Mouse (Mus musculus): ENCODE data around the gene Slc25a3.
A peak's percentile ranks its signal among the peaks of the same experiment; 100 is the strongest.

The Slc25a3 gene

DNA sequence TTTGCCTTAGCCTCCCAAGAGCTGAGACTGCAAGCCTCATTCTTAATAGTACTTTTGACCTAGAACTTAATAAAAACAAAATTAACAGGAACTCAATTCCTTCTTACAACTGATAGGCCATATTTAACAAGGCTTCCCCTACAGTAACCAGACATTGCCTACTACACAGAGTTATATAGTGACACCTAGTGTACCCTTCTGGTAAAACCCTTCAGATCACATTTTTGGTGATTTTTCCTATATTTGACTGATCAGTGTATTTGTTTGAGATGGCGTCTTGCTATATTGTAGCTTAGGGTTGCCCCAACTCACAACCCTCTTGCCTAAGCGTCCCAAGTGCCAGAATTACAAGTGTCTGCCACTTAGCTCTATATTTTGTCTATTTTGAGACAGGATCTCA is 17.7 kb upstream of the Slc25a3 start:
- no peak for DNase-seq

- DNase-seq, result no peak
Observed at GRCm38 (mm10) chr10:91139148-91139766, 15.4 kb upstream of the Slc25a3 start.

DNA sequence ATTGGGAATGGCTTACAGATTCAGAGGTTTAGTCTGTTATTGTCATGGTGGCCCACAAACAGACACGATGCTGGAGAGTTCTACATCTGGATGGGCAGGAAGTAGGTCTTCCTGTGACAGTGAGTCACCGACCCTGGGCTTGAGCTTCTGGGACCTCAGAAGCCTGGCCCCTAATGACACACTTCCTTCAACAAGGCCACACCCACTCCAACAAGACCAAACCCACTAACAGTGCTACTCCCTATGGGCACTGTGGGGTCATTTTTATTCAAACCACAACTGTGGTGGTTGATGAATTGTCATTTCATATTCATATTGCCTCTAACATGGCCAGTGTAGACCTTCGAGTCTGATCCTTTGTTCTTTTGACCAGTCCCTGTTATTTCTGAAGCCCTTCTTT is 14.5 kb upstream of the Slc25a3 start:
- DNase-seq, result no peak

DNA sequence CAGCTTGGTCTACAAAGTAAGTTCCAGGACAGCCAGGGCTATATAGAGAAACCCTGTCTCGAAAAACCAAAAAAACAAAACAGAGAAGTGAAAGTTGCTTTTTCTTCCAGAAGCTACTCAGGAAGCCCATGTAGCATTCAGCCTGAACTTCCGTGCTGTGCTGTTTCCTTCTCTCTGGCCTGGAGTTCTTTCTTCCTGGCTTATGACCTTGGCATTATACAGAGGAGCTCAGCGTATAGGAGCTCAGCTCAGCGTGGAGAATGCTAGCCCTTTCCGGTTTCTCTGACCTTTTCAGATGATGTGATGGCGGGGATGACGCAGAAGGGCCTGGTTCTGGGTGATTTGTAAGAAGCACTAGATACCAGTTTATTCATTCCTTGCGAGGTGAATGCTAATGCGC is 13.5 kb upstream of the Slc25a3 start:
- DNase-seq, result no peak

GRCm38 (mm10) chr10:91135302-91135972 is 11.6 kb upstream of the Slc25a3 start:
- no peak for DNase-seq

GRCm38 (mm10) chr10:91131565-91131964 is 7.7 kb upstream of the Slc25a3 start:
- no peak for DNase-seq

GRCm38 (mm10) chr10:91130792-91131191 is 6.9 kb upstream of the Slc25a3 start:
- no peak for DNase-seq

DNA sequence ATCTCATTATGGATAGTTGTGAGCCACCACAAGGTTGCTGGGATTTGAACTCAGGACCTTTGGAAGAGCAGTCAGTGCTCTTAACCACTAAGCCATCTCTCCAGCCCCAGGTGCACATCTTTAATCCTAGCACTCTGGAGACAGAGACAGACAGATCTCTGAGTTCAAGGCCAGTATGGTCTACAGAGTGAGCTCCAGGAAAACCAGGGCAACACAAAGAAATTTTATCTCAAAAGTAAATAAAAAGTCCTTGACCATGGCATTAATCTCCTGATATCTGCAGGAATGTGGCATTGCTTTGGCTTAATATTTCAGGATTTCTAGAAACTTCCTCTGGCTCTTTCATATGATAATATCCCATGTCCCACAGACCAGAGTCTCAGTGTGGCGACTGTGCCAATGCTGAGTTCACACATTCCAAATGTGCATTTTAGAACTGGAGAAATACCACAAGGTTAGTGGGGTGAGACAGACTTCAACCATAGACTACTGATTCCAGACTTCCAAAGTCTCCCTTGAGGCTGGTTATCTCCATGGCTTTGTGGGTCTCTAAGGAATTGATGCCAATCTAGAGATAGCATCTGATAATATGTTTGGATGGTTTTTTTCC is 4.8 kb upstream of the Slc25a3 start:
- no peak for DNase-seq

- DNase-seq, result no peak
Observed at GRCm38 (mm10) chr10:91127395-91127794, 3.5 kb upstream of the Slc25a3 start.

DNA sequence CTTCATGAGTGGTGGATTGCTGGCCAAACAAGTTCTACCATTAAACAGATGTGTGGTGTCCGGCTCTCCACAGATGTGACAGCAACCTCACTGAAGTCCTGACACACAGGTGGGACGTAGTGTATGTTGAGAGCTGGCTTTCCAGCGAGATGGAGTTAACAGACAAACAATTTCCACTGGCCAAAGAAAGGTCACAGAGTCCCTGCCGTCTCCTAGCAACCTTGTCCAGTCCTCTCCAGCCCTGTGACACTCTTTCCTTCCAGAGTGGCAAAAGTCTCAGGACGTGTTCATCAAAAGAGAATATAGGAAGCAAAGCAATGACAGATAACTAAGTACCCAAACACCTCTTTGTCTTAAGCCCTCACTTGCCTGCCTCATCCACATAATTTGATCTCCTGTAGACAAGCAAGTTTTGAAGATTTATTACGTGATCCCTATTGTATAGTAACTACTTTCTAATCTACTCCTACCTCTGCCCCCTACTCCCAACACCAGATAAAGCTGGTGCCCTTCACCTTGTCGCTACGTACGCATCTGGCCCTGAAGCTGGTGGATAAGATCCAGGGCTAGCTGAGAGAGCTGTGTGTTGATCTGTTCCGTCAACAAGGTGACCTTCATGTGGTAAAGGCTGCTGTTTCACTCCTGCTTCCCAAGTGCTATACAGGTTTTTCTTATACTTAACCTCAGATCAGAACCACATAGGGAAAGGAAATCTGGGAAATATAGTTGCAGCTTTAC is 2.9 kb upstream of the Slc25a3 start:
- DNase-seq, result no peak

DNA sequence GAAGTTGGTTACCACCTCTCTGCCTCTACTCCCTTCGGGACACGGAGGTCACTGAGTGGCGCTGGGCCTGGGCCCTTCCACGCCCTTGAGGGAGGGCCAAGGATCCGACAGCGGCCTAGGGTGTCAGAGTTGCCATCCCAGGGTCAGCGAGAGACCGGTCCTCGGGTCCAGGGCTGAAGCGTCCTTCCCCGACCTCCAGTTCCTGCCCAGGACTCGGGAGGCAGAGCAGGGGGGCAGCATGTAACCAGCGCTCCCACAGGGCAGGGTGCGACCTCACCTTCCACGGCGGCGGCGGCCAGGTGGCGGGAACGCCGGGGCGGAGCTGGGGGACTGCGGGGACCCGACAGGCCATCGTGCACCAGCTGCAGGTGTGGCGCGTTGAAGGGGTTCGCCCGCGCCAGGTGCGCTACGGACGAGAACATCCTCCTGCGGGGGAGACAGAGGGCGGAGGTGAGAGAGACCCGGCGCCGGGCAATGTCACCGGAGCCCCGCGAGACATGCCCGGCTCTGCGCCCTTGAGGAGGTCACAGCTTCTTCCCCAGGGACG is 505 bp downstream of the Slc25a3 start:
- DNase-seq, result peak; percentile 50

DNA sequence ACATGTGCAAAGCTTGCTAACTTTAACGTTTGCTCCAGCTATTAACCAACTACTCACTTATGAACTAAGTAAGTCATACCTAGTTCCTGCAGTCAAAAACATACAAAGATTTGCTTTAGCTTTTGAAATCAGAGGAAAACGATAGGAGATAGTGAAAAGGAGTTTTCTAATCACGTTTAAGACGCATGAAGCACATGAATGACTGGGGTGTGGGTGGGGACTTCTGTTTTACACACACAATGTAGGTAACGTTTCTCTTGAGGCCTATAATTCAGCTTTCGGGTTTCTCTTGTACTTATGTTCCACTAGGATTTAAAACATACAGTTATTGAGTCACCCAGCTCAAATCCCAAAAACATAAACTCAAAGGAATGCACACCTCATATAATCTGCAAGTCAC is 1.2 kb downstream of the Slc25a3 start:
- no peak for DNase-seq

DNA sequence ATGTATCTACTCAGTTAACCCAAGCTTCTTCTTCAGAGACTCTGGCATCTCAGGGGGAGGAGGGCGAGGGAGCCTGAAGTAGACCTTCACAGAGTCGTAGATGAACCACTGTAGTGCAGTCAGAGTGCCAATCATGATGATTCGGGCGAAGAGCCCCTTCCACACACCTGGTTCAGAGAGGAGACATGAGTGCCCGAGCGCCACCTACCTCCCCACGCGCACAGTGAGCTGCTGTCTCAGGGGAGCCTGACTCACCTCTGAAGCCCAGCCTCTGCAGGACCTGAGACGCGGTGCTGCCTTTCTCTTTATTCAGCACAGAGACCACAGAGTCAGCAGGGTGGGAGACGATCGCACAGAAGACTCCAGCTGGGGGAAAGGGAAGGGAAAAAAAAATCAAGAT is 6.9 kb downstream of the Slc25a3 start:
- no peak for DNase-seq

- DNase-seq, result no peak
Observed at GRCm38 (mm10) chr10:91109841-91110240, 14.0 kb downstream of the Slc25a3 start.

- DNase-seq, result no peak
Observed at GRCm38 (mm10) chr10:91105981-91106380, 17.9 kb downstream of the Slc25a3 start.

DNA sequence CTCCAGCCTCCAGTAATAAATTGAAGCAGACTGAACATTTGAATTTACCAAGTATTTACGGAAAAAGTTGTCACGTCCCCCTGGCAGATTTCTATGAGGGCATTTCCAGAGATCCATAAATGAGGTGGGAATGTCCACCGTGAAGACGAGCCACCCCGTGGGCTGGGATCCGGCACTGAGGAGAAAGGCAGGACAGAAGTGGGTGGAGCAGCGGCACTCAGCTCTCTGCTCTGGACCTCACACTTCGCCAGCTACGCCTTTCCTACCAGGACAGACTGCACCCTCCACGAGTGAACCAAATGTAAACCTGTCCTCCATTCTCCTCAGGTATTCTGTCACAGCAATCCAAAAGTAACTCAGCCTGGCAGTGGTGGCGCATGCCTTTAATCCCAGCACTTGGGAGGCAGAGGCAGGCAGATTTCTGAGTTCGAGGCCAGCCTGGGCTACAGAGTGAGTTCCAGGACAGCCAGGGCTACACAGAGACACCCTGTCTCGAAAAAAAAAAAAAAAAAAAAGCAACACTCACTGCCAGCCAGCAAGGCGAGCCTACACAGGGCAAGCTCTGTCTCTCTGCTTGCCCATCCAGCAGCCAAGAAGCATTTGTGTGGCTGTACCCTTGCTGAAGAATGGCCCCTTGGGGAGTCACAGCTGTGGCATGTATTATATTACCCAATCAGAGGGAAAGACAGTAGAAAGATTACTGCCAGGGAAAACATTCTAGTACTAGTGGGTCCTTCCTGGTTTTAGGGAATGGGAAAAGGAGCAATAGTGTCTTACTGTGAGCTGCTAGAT is 20.9 kb downstream of the Slc25a3 start:
- DNase-seq, result no peak

DNA sequence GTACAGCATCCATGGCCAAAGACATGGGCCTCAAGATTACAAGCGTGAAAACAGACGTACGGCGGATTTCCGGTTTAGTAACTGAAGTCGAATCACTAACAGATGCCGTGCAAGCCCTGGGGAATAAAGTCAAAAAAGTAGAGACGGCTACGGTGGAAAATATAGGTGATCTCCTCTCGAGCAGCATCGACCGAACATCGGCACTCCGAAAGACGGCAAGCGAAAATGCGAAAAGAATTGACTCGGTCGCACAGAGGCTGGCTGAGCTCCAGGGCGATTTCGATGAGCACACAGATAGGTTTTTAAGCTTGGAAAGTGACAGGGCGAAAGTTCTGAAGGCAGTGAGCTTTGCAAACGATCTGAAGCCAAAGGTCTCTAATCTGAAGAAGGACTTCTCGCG is 21.9 kb downstream of the Slc25a3 start:
- no peak for DNase-seq

DNA sequence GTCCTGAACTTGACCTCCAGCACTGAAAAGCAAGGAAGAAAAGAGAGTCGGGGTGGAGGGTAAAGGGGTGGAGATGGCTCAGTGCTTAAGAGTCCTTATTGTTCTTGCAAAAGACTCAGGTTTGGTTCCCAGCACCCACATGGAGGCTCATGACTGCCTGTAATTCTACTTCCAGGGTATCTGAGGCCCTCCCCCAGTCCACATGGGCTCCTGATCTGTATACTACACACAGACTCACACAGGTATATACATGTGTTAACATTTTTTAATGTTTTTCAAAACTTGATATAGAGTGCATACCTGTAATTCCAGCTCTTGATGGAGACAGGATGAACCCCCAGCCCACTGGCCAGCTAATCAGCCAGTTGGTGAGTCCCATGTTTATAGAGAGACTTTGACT is 23.8 kb downstream of the Slc25a3 start:
- no peak for DNase-seq

DNA sequence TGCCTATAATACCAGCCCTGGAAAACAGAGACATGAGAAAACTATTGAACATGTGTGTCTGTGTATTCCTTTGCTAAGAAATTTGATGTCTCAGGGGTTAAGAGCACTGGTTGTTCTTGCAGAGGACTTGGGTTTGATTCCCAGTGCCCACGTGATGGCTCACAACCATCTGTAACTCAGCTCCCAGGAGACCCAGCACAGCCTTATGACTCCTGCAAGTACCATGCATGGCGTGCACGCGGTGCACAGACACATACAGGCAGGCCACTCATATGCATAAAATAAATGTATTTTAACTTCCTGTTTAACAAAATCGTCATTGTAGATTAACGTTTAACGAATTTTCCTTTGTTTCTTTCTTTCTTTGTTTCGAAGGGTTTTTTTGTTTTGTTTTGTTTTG is 25.8 kb downstream of the Slc25a3 start:
- DNase-seq, result no peak

DNA sequence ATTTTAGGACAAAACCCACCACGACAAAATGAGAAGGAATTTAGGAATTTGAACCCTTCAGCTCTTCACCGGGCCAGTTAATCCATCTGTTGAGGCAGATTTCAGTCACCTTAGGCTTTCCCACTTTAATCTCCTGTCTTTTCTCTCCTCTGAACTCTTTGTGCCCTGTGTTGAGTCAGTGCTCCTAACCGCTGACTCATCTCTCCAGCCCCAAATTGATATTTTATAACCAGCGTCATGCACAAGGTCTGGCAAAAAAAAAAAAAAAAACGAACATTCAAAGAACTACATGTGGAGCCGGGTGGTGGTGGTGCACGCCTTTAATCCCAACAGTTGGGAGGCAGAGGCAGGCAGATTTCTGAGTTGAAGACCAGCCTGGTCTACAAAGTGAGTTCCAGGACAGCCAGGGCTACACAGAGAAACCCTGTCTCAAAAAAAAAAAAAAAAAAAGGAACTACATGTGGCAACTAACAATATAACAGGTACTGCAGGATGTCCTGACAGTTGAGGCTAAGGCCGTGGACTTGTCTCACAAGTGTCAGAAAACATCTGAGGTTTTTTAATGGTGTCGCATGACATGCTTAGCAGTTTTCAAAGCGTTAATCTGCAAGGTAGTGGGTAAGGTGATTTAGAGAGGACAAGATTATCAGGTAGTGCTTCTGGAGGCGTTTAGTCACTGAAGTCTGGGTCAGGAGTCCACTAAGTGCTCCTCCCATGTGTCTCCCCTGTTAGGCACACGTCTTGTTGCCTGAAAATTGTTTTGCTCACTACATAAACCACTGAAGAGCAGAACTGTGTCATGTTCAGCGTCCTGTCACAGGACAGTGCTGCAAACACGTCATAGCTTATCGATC is 29.4 kb downstream of the Slc25a3 start:
- no peak for DNase-seq

DNA sequence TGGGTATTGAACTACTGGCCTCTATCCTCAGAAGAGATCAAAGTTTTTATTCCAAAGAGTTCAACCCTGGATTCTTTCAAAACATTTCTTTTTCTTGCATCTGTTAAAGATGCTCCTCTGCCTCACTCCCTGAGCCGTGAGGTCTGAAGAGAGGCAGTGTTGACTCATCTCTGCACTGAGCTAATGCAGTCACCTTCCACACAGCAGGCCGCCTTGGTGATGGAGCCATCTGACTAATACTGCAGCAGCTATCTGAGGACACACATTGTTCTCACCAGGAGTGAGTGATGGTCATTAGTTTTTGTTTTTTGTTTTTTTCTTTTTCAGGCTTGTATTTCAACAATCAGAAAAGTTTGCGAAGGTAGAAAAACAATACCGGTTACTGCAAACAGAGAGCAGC is 31.0 kb downstream of the Slc25a3 start:
- DNase-seq, result no peak

All from lung, postnatal 14 days (tissue).